Mouse (Mus musculus) midbrain, embryonic 11.5 days (tissue): ENCODE data around the gene Taar1. TPM values are rescaled to one million over a fixed set of nuclear protein-coding genes. Genes with fewer than 3 reads are reported as not detected.

Source experiments
- ATAC-seq: fragments of 200-750 bp; cut with Nextera tagmentation; 2 replicates; pipeline ENCODE4 v1.8.0; 2017; ENCODE audit warnings: moderate TSS enrichment, moderate library complexity; ENCODE audit not compliant: low FRiP score
- DNase-seq: peaks from one replicate; pipeline ENCODE4 v3.0.0; 2015; ENCODE audit warnings: low spot score; ENCODE audit errors: missing footprints
- H3K27ac ChIP-seq: fragments of 300-500 bp; sonication (generic); 2 replicates; pipeline ENCODE4 v1.5.1; 2014; ENCODE audit warnings: low read depth, low read length
- H3K27me3 ChIP-seq: fragments of 300-500 bp; sonication (generic); 2 replicates; pipeline ENCODE4 v1.6.1; 2014; ENCODE audit warnings: mild to moderate bottlenecking, low read length, moderate library complexity, mixed read lengths; ENCODE audit not compliant: control insufficient read depth, insufficient read depth
- H3K36me3 ChIP-seq: fragments of 300-500 bp; sonication (generic); 2 replicates; pipeline ENCODE4 v1.6.1; 2014; ENCODE audit warnings: mild to moderate bottlenecking, low read length, moderate library complexity, mixed read lengths; ENCODE audit not compliant: control insufficient read depth, insufficient read depth
- H3K4me1 ChIP-seq: fragments of 300-500 bp; sonication (generic); 2 replicates; pipeline ENCODE4 v1.6.1; 2014; ENCODE audit warnings: low read length; ENCODE audit not compliant: control insufficient read depth, insufficient read depth
- H3K4me2 ChIP-seq: fragments of 300-500 bp; sonication (generic); 2 replicates; pipeline ENCODE4 v1.6.1; 2014; ENCODE audit warnings: mild to moderate bottlenecking, moderate library complexity
- H3K4me3 ChIP-seq: fragments of 300-500 bp; sonication (generic); 2 replicates; pipeline ENCODE4 v1.5.1; 2014; ENCODE audit warnings: low read depth, low read length
- H3K9ac ChIP-seq: fragments of 300-500 bp; sonication (generic); 2 replicates; pipeline ENCODE4 v1.6.1; 2014; ENCODE audit warnings: low read length
- H3K9me3 ChIP-seq: fragments of 300-500 bp; sonication (generic); 2 replicates; pipeline ENCODE4 v1.6.1; 2016; ENCODE audit warnings: low read length; ENCODE audit not compliant: control insufficient read depth
- WGBS: fragments of 180-500 bp; shearing (Covaris S2); extraction: QIAGEN DNeasy Blood & Tissue Kit; methylation state at CpG from one replicate; pipeline ENCODE4 v1.1.7; 2014; 5-methylcytosine and 5-hydroxymethylcytosine counted together
- polyA plus RNA-seq: library from polyadenylated mRNA; unstranded; fragments of >200 nt; fragmentation: Nextera tagmentation; extraction: Ambion mirVana; gene quantifications from 2 replicates; pipeline ENCODE4 v1.2.1, GENCODE M21; 2014

Gene Taar1
- not detected in 2 replicates for polyA plus RNA-seq

DNA sequence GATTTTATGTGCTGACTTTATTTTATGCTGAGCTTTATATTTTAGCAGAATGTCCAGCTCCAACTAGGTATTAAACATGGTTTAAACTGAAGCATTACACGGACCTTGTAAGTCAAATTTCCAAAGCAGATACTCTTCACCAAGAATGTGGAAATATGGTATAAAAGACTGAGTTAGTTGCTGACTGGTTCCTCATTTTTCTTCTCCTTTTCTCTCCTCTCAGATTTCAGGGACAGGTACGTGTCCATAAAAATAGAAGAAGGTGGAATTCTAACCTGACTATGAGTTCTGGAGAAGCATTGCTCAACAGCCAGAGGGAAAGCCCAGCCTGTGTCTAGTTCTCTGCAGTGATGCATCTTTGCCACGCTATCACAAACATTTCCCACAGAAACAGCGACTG, at the start of gene Taar1:
Taar1 (plus strand) TSS at position 301 of the 400 bp plus-strand sequence.
- ATAC-seq = no peak
- Histone ChIP-seq H3K9ac (no peak within 1 kb of the TSS), H3K27me3 (no peaks in the 10 kb centered on the region), H3K4me3 (no peak within 1 kb of the TSS), H3K27ac (no peak within 1 kb of the TSS), H3K9me3 (no peaks in the 10 kb centered on the region), H3K4me2 (no peak within 1 kb of the TSS), H3K36me3 (no peaks in the 10 kb centered on the region), H3K4me1 (no peaks in the 10 kb centered on the region)
- WGBS = 91% methylated on average over 4 of the region's 4 CpGs
- DNase-seq = no peak

DNA sequence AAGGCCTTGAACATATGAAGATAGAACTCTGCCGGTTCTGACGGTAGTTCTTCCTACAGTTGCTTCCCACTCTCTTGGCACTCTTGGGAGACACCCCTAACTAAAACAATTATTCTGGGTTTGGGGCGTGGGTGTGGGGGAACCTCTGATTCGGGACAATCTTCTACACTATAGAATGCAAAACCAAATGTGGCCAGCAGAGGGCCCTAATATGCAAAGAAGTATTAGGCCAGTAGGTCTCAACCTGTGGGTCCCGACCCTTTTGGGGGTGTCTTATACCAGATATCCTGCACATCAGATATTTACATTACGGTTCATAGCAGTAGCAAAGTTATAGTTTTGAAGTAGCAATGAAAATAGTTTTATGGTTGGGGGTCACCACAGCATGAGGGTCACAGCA, 39.5 kb upstream of the Taar1 start:
- Histone ChIP-seq H3K4me1 (no peaks in the 10 kb centered on the region), H3K9me3 (no peaks in the 10 kb centered on the region), H3K27ac (no peak overlapping the region), H3K36me3 (no peaks in the 10 kb centered on the region), H3K4me2 (no peak overlapping the region), H3K27me3 (no peaks in the 10 kb centered on the region), H3K9ac (no peak overlapping the region), H3K4me3 (no peak overlapping the region)
- no peak for DNase-seq
- WGBS = 85% methylated on average over 6 of the region's 6 CpGs
- no peak for ATAC-seq

GRCm38 (mm10) chr10:23884910-23885309, 35.2 kb upstream of the Taar1 start:
- DNase-seq (no peak), ATAC-seq (no peak)
- no peak overlapping the region for H3K4me2 ChIP-seq
- H3K36me3 ChIP-seq = no peaks in the 10 kb centered on the region
- no peak overlapping the region for H3K9ac ChIP-seq
- no peak overlapping the region for H3K4me3 ChIP-seq
- H3K27me3 ChIP-seq = no peaks in the 10 kb centered on the region
- 88% methylated on average over 1 of the region's 1 CpGs for WGBS
- H3K27ac ChIP-seq = no peak overlapping the region
- H3K9me3 ChIP-seq = no peaks in the 10 kb centered on the region
- H3K4me1 ChIP-seq = no peaks in the 10 kb centered on the region

GRCm38 (mm10) chr10:23886060-23886459, 34.1 kb upstream of the Taar1 start:
- 77% methylated on average over 3 of the region's 3 CpGs for WGBS
- ATAC-seq (no peak), DNase-seq (no peak)
- Histone ChIP-seq H3K9ac (no peak overlapping the region), H3K27ac (no peak overlapping the region), H3K27me3 (no peaks in the 10 kb centered on the region), H3K4me3 (no peak overlapping the region), H3K9me3 (no peaks in the 10 kb centered on the region), H3K36me3 (no peaks in the 10 kb centered on the region), H3K4me2 (no peak overlapping the region), H3K4me1 (no peaks in the 10 kb centered on the region)

- H3K9me3 ChIP-seq = no peaks in the 10 kb centered on the region
- no peaks in the 10 kb centered on the region for H3K36me3 ChIP-seq
- no peaks in the 10 kb centered on the region for H3K27me3 ChIP-seq
- 83% methylated on average over 1 of the region's 1 CpGs for WGBS
- H3K27ac ChIP-seq = no peak overlapping the region
- no peak overlapping the region for H3K4me2 ChIP-seq
- H3K4me1 ChIP-seq = no peaks in the 10 kb centered on the region
- H3K9ac ChIP-seq = no peak overlapping the region
- H3K4me3 ChIP-seq = no peak overlapping the region
- DNase-seq (no peak), ATAC-seq (no peak)
Measured at GRCm38 (mm10) chr10:23892987-23893386, 27.2 kb upstream of the Taar1 start.

DNA sequence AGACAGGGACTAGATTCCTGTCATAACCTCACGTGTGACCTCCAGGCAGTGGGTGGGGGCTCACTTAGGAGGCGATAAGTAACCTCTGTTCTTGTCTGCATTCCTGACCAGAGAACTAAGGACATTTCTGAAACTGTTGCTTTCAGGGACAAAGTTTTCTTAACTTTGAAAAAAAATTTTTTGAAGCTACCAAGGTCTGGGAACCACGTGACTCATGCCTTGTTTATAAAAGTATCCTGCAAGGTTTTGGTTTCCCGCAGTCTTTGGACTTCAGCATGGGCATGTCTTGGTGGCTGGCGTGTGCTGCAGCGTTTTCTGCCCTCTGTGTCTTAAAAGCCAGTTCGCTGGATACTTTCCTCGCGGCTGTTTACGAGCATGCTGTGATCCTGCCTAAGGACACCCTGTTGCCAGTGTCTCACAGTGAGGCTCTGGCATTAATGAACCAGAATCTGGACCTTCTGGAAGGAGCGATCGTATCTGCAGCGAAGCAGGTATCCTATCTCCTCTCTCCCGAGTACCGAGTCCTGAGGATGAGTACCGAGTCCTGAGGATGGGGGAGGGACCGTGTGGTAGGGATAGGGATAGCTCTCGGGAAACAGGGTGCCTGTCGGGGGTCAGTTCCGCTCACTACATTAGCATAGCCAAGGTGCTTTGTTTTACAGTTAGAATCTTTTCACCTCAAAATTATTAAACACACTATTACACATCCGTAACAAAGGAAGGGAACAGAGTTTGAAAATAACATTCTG, 25.4 kb upstream of the Taar1 start, which contains the start of gene Vnn1:
Vnn1 (plus strand) TSS at position 88 of the 749 bp plus-strand sequence.
- Histone ChIP-seq H3K27ac (no peak within 1 kb of the TSS), H3K4me2 (peak within 1 kb of the TSS; percentile 19; the same call in 1 of the 2 replicates), H3K27me3 (no peaks in the 10 kb centered on the region), H3K4me3 (no peak within 1 kb of the TSS), H3K36me3 (no peaks in the 10 kb centered on the region), H3K9me3 (no peaks in the 10 kb centered on the region), H3K4me1 (no peaks in the 10 kb centered on the region), H3K9ac (no peak within 1 kb of the TSS)
- DNase-seq (no peak), ATAC-seq (no peak)
- WGBS = 40% methylated on average over 21 of the region's 21 CpGs

- 80% methylated on average over 7 of the region's 7 CpGs for WGBS
- no peak overlapping the region for H3K27ac ChIP-seq
- no peaks in the 10 kb centered on the region for H3K36me3 ChIP-seq
- no peak for ATAC-seq
- DNase-seq = no peak
- H3K27me3 ChIP-seq = no peaks in the 10 kb centered on the region
- no peaks in the 10 kb centered on the region for H3K9me3 ChIP-seq
- no peaks in the 10 kb centered on the region for H3K4me1 ChIP-seq
- no peak overlapping the region for H3K9ac ChIP-seq
- H3K4me3 ChIP-seq = no peak overlapping the region
- no peak overlapping the region for H3K4me2 ChIP-seq
Measured at GRCm38 (mm10) chr10:23895376-23895775, 24.8 kb upstream of the Taar1 start.

- no peaks in the 10 kb centered on the region for H3K36me3 ChIP-seq
- no peaks in the 10 kb centered on the region for H3K9me3 ChIP-seq
- DNase-seq (no peak), ATAC-seq (peak; percentile 68)
- H3K4me2 ChIP-seq = no peak overlapping the region
- no peaks in the 10 kb centered on the region for H3K27me3 ChIP-seq
- no peaks in the 10 kb centered on the region for H3K4me1 ChIP-seq
- WGBS = 21% methylated on average over 3 of the region's 3 CpGs
- H3K27ac ChIP-seq = no peak overlapping the region
- H3K4me3 ChIP-seq = no peak overlapping the region
- no peak overlapping the region for H3K9ac ChIP-seq
Measured at GRCm38 (mm10) chr10:23901119-23901518, 19.0 kb upstream of the Taar1 start.

DNA sequence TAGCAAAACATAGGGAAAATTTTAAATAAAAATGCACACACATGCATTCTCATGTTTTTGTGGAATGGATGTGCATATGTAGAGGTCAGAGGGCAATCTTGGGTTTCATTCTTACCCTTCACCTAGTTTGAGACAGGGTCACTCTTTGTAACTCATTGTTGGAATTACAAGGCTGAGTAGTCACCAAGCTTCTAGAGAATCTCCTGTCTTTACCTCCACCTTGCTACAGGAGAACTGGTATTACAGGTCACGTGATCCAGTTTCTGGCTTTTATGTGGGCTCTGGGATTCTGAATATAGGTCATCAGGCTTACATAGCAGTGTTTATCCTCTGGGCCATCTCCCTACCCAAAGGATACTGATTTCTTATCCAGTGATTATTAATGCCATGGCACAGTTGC, 14.5 kb upstream of the Taar1 start:
- no peak overlapping the region for H3K9ac ChIP-seq
- no peak for ATAC-seq
- H3K4me1 ChIP-seq = no peaks in the 10 kb centered on the region
- no peak overlapping the region for H3K4me2 ChIP-seq
- H3K27ac ChIP-seq = no peak overlapping the region
- no peaks in the 10 kb centered on the region for H3K9me3 ChIP-seq
- H3K27me3 ChIP-seq = no peaks in the 10 kb centered on the region
- 96% methylated on average over 1 of the region's 1 CpGs for WGBS
- no peak for DNase-seq
- no peaks in the 10 kb centered on the region for H3K36me3 ChIP-seq
- H3K4me3 ChIP-seq = no peak overlapping the region
